Mouse (Mus musculus) bone marrow macrophage, adult 2 months (primary cell): ENCODE data around the gene Rnf114.

Experiments
- CTCF ChIP-seq: IDR thresholded peaks from 2 replicates; pipeline ENCODE4 v1.5.1; 2012; ENCODE audit warnings: low read depth, mild to moderate bottlenecking, low read length, moderate library complexity
- POLR2A ChIP-seq: IDR thresholded peaks from 2 replicates; pipeline ENCODE4 v1.6.1; 2012; ENCODE audit warnings: mild to moderate bottlenecking, low read depth, low read length, borderline replicate concordance

DNA sequence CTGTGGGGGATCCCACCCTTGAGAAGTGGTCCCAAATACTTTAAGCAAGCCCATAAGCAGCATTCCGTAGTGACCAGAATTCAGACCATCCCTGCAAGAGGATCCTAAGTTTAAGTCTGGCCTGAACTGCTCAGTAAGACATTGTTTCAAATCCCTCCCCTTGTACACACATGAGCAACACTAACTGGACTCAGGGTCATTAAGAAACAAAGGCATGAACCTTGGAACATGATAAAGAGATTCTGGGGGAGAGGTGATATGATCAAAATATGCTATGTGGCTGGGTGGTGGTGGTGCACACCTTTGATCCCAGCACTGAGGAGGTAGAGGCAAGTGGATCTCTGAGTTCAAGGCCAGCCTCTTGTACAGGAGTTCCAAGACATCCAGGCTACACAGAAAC, 12.9 kb upstream of the Rnf114 start:
- TF ChIP-seq POLR2A: no peak
- TF ChIP-seq CTCF: no peak
